Mouse (Mus musculus) G1E (cell line): ENCODE measurements around the gene Crebbp. TPM values are rescaled to one million over a fixed set of nuclear protein-coding genes. Genes with fewer than 3 reads are reported as not detected.
A peak's percentile ranks its signal among the peaks of the same experiment; 100 is the strongest.

Source experiments
- ATAC-seq: 2 replicates; pipeline ENCODE4 v1.8.0; 2016; ENCODE audit warnings: mild to moderate bottlenecking; ENCODE audit not compliant: insufficient number of reproducible peaks, poor library complexity, low FRiP score, severe bottlenecking; ENCODE audit errors: extremely low read depth
- DNase-seq: peaks from one replicate; pipeline ENCODE4 v3.0.0; 2012; ENCODE audit warnings: low spot score
- H3K27me3 ChIP-seq: 2 replicates; pipeline ENCODE4 v1.6.1; 2012; ENCODE audit warnings: mild to moderate bottlenecking, low read length, inconsistent platforms; ENCODE audit not compliant: insufficient read depth
- H3K36me3 ChIP-seq: replicated peaks from 2 replicates; pipeline ENCODE3; 2012; ENCODE audit warnings: mild to moderate bottlenecking, inconsistent platforms
- H3K4me1 ChIP-seq: 2 replicates; pipeline ENCODE4 v1.6.1; 2012; ENCODE audit warnings: low read depth, low read length, inconsistent platforms, mixed read lengths; ENCODE audit not compliant: insufficient read depth
- H3K4me3 ChIP-seq: 2 replicates; pipeline ENCODE4 v1.5.1; 2012; ENCODE audit warnings: low read depth, mild to moderate bottlenecking, inconsistent platforms, low read length, moderate library complexity, mixed read lengths
- H3K9me3 ChIP-seq: replicated peaks from 2 replicates; pipeline ENCODE4 v1.6.1; 2012; ENCODE audit warnings: inconsistent platforms
- CTCF ChIP-seq: IDR thresholded peaks from 2 replicates; pipeline ENCODE4 v1.5.1; 2012; ENCODE audit warnings: low read depth, low read length, inconsistent platforms, mixed read lengths
- GATA1 ChIP-seq: IDR thresholded peaks from 2 replicates; pipeline ENCODE4 v1.6.1; 2012; ENCODE audit warnings: borderline replicate concordance, low read length, inconsistent platforms, mixed read lengths
- GATA2 ChIP-seq: IDR thresholded peaks from 2 replicates; pipeline ENCODE4 v1.6.1; 2012; ENCODE audit warnings: low read depth, low read length, inconsistent platforms, borderline replicate concordance
- POLR2AphosphoS5 ChIP-seq: IDR thresholded peaks from 2 replicates; pipeline ENCODE4 v1.6.1; 2012; ENCODE audit warnings: low read depth, low read length, inconsistent platforms; ENCODE audit not compliant: insufficient replicate concordance
- TAL1 ChIP-seq: conservative IDR thresholded peaks from 2 replicates; pipeline ENCODE4 v1.6.1; 2012; ENCODE audit warnings: low read depth, low read length, inconsistent platforms, mixed read lengths
- polyA plus RNA-seq: library from polyadenylated mRNA; stranded (reverse); fragments of >175 nt; gene quantifications from 2 replicates; pipeline ENCODE4 v1.2.3, GENCODE M21; 2012
- total RNA-seq, 2 experiments: library from RNA; stranded (forward) in 1 of 2; stranded (reverse) in 1 of 2; fragments of 200-1000 nt in 1 of 2; fragments of >200 nt in 1 of 2; fragmentation: Nextera tagmentation in 1 of 2; gene quantifications; 2 replicates each; pipeline ENCODE4 v1.2.3; 2014 to 2017

The Crebbp gene
- total and polyA plus RNA-seq, 3 experiments = 8.6 to 92.8 (median 13.9) TPM

DNA sequence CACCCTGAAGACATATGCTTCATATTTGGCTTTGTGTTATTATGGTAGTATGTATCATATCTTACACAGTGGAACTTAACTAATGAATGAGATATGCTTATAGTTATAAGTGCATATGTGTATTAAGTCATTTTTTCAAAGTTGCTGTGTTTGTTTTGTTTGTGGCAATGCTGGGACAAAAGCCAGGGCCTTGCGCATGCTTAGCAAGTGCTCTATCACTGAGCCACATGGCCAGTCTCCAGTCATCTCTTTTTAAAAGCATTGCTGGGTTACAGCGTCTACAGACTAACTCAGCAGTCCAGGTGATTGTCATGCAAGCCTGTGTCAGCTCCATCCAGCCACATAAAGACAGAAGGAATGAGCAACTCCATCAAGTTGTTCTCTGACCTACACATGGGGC lies 12.0 kb upstream of the Crebbp start:
- H3K4me3 ChIP-seq = no peak overlapping the region
- ATAC-seq = no peak
- H3K9me3 ChIP-seq = no peaks in the 10 kb centered on the region
- TF ChIP-seq GATA1 (no peak), GATA2 (no peak), CTCF (no peak), TAL1 (no peak), POLR2AphosphoS5 (no peak)
- no peak for DNase-seq
- no peaks in the 10 kb centered on the region for H3K36me3 ChIP-seq
- peaks cover 17% of the 10 kb centered on the region; the same call in 1 of the 2 replicates for H3K27me3 ChIP-seq
- H3K4me1 ChIP-seq = peaks cover 2% of the 10 kb centered on the region; the same call in 1 of the 2 replicates

DNA sequence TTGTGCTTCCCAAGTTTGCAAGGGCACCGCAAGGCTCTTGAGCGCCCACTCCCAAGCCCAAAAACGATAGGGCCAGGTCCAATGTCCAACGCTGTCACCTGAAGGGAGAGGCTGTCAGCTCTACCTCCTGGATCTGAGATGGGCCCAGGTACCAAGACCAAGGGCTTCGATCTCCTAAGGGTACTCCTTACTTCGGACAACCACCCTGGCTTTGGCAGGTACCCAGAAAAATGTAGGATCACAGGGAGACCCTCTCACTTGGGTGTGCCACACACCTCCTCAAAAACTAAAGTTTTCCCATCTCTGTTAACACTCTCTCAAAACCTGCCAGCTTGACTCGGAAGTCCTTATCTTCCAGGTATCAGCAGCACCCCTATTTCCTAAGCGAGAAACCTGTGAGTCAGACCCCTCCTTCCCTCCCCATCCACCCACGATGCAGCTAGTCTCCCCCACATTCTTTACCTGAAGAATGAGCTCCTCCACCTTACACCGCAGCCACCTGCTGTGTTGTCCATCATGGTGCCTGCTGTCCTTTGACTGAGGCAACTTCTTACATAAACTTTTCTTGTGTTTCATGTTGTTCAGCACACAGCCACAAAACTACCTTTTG lies 939 bp upstream of the Crebbp start:
- no peak for DNase-seq
- Histone ChIP-seq H3K4me1 (peaks cover 32% of the 10 kb centered on the region), H3K4me3 (peak overlapping the region; percentile 88), H3K36me3 (peaks cover 6% of the 10 kb centered on the region), H3K9me3 (no peaks in the 10 kb centered on the region), H3K27me3 (peaks cover 37% of the 10 kb centered on the region)
- no peak for TF ChIP-seq GATA2
- TF ChIP-seq GATA1 = no peak
- no peak for ATAC-seq

DNA sequence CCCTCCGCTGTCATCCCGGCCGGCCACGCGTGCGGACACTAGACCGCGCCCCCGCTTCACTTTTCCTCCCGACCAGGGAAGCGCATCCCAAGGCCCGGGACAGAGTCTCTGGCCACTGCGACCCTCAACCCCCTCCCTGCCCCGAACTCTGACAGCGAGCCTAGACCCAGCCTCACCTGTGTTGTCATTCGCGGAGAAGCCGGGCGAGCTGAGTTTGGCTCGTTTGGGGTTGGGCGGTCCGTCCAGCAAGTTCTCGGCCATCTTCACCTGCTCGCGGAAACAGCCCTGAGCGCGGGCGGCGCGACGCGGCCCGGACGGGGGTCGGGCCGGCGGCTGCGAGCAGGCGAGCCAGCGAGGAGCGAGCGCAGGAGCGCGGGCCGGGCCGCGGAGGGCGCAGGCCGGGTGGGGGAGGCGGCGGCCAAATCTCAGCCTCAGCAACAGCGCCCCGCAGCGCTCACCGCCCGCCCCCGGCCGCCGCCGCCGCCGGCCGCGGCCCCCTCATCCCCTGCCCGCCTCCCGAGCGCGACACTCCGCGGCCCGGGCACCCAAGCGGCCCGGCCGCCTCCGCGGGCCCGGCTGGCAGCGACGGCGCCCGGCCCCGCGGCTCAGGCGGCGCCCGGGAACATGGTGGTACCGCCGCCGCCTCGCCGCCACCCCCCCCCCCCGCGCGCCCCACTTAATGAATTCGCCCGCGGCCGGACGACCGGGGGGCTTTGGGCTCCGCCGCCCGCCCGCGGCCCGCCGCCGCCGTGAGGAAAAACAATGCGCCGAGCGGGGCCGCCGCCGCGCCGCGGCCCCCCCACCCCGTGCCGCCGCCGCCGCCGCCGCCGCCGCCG lies 616 bp downstream of the Crebbp start:
- H3K4me3 ChIP-seq = peak overlapping the region; percentile 88

DNA sequence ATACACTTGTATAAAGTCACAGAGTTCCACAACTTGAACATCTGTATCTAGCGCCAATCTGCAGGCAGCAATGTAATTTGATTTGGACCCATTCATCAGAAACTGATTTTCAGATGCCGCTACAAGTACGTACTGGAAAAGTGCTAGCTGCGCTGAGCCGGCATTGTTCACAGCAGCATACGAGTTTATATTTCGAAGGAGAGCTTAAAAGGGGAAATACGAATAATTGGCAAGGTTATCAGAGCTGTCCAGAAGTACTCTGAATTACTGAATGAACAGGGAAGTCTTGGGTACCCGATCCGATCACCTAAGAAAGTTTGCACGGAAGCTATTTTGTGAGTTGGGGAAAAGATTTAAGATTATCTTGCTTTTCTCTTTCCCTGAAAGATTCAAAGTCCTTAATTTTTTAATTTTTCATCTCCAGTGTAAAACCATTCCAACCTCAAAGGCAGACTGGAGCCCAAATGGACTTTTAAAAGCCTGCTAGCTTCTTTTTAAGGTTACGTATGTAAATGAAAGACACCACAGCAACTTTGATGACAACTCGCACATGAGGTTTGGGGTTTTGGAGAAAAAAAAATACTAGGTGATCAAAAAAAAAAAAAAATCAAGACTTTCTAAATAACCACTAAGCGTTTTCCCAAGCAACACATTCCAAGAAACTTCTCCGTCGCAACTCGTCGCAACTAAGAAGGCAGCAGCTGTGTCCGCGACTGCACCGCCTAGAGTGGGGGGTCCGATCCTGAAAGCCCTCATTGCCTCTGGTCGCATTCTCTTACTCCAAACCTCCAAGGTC lies 1.4 kb downstream of the Crebbp start:
- H3K4me3 ChIP-seq = peak overlapping the region; percentile 88
- TF ChIP-seq TAL1 (0 out of 2 replicates have a peak, but pooled peaks have one; percentile 16), GATA1 (no peak), POLR2AphosphoS5 (no peak), CTCF (no peak), GATA2 (no peak)
- peaks cover 37% of the 10 kb centered on the region for H3K4me1 ChIP-seq
- ATAC-seq (0 out of 2 replicates have a peak, but pooled peaks have one; percentile 9), DNase-seq (peak; percentile 13)
- no peaks in the 10 kb centered on the region for H3K9me3 ChIP-seq
- peaks cover 26% of the 10 kb centered on the region for H3K27me3 ChIP-seq
- peaks cover 24% of the 10 kb centered on the region for H3K36me3 ChIP-seq

More for the DNA sequence above, 616 bp downstream of the Crebbp start:
- no peak for TF ChIP-seq CTCF
- TF ChIP-seq TAL1 = no peak
- no peak for TF ChIP-seq GATA2
- TF ChIP-seq POLR2AphosphoS5 = no peak
- peaks cover 15% of the 10 kb centered on the region for H3K36me3 ChIP-seq
- H3K4me1 ChIP-seq = peaks cover 35% of the 10 kb centered on the region
- no peak for ATAC-seq
- H3K9me3 ChIP-seq = no peaks in the 10 kb centered on the region
- DNase-seq = peak; percentile 55
- H3K27me3 ChIP-seq = peaks cover 33% of the 10 kb centered on the region

DNA sequence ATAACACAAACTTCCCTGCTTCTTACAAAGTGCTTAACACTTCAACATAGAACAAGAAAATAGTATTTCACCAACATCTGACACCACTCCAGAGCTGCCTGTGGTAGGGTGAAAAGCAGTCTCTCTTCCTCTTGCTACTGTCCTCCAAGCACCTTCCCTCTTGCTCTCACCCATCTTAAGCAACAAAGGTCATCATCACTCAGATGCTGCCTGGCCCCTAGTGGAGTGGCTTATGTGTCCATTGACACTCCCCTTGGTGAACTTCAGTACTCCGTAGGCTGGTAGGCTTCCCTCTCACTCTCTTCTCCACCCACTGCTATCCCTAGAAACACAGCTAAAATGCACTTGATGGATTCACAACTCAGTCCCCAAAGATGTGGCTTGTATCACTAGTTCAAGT lies 3.5 kb downstream of the Crebbp start:
- Histone ChIP-seq H3K27me3 (peaks cover 11% of the 10 kb centered on the region), H3K9me3 (no peaks in the 10 kb centered on the region), H3K36me3 (peaks cover 40% of the 10 kb centered on the region), H3K4me1 (peaks cover 39% of the 10 kb centered on the region), H3K4me3 (no peak overlapping the region)
- TF ChIP-seq GATA1 (no peak), GATA2 (no peak)
- ATAC-seq (no peak), DNase-seq (no peak)

DNA sequence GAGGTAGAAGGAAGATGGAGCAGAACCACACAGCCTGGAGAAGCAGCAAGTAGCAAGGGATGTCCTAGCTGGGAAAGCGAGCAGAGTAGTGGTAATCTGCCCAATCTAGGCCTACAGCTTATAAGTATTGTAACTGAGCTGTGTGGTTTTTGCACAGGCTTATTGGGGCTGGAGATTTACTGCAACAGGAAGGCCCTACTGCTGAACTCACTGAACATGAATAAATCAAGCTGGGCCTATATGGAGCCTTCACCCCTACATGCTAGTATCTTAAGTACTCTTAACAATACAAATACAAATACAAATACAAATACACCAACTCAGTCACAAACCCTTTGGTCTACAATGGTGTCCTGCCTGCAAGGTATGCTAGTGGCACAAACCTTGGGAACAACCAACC lies 10.2 kb downstream of the Crebbp start:
- H3K9me3 ChIP-seq = no peaks in the 10 kb centered on the region
- no peak for DNase-seq
- no peaks in the 10 kb centered on the region for H3K27me3 ChIP-seq
- TF ChIP-seq TAL1 = no peak
- TF ChIP-seq POLR2AphosphoS5 = no peak
- TF ChIP-seq CTCF = no peak
- TF ChIP-seq GATA2 = no peak
- TF ChIP-seq GATA1 = no peak
- peaks cover 48% of the 10 kb centered on the region for H3K36me3 ChIP-seq
- peaks cover 39% of the 10 kb centered on the region for H3K4me1 ChIP-seq
- ATAC-seq = no peak
- H3K4me3 ChIP-seq = no peak overlapping the region
